Mouse (Mus musculus) embryonic facial prominence, embryonic 14.5 days (tissue): Measurements from ENCODE around the gene Arhgef25. TPM values are rescaled to one million over a fixed set of nuclear protein-coding genes. Genes with fewer than 3 reads are reported as not detected.

Experiments used
- ATAC-seq: fragments of 200-750 bp; cut with Nextera tagmentation; 2 replicates; pipeline ENCODE4 v1.8.0; 2017; ENCODE audit warnings: low read depth, moderate number of reproducible peaks, moderate TSS enrichment
- DNase-seq: peaks from one replicate; pipeline ENCODE4 v3.0.0-alpha.2; 2015; ENCODE audit warnings: low spot score
- H3K27ac ChIP-seq: fragments of 300-500 bp; sonication (generic); replicated peaks from 2 replicates; pipeline ENCODE4 v1.5.1; 2014; ENCODE audit warnings: low read depth, mild to moderate bottlenecking, low read length, moderate library complexity
- H3K27me3 ChIP-seq: fragments of 300-500 bp; sonication (generic); replicated peaks from 2 replicates; pipeline ENCODE4 v1.6.1; 2014; ENCODE audit warnings: low read length; ENCODE audit not compliant: control insufficient read depth, insufficient read depth
- H3K36me3 ChIP-seq: fragments of 300-500 bp; sonication (generic); 2 replicates; pipeline ENCODE4 v1.6.1; 2014; ENCODE audit warnings: low read length, mixed read lengths; ENCODE audit not compliant: control insufficient read depth, insufficient read depth
- H3K4me1 ChIP-seq: fragments of 300-500 bp; sonication (generic); 2 replicates; pipeline ENCODE4 v1.6.1; 2014; ENCODE audit warnings: antibody characterized with exemption, low read length; ENCODE audit not compliant: control insufficient read depth, insufficient read depth
- H3K4me2 ChIP-seq: fragments of 300-500 bp; sonication (generic); 2 replicates; pipeline ENCODE4 v1.6.1; 2014; ENCODE audit warnings: low read depth, mild to moderate bottlenecking, low read length, moderate library complexity, mixed read lengths
- H3K4me3 ChIP-seq: fragments of 300-500 bp; sonication (generic); 2 replicates; pipeline ENCODE4 v1.5.1; 2014; ENCODE audit warnings: low read depth, mild to moderate bottlenecking, low read length
- H3K9ac ChIP-seq: fragments of 300-500 bp; sonication (generic); 2 replicates; pipeline ENCODE4 v1.6.1; 2014; ENCODE audit warnings: low read depth, mild to moderate bottlenecking, low read length, moderate library complexity, mixed read lengths
- H3K9me3 ChIP-seq: fragments of 300-500 bp; sonication (generic); 2 replicates; pipeline ENCODE4 v1.6.1; 2016; ENCODE audit warnings: low read length; ENCODE audit not compliant: control insufficient read depth
- WGBS: fragments of 180-500 bp; shearing (Covaris S2); extraction: QIAGEN DNeasy Blood & Tissue Kit; methylation state at CpG from one replicate; pipeline ENCODE4 v1.1.7; 2014; 5-methylcytosine and 5-hydroxymethylcytosine counted together
- polyA plus RNA-seq: library from polyadenylated mRNA; unstranded; fragments of >200 nt; fragmentation: Nextera tagmentation; extraction: Ambion mirVana; gene quantifications from 2 replicates; pipeline ENCODE4 v1.2.1, GENCODE M21; 2014

Gene Arhgef25
- polyA plus RNA-seq, 1 experiment from 2014 or later: 76.7 TPM

DNA sequence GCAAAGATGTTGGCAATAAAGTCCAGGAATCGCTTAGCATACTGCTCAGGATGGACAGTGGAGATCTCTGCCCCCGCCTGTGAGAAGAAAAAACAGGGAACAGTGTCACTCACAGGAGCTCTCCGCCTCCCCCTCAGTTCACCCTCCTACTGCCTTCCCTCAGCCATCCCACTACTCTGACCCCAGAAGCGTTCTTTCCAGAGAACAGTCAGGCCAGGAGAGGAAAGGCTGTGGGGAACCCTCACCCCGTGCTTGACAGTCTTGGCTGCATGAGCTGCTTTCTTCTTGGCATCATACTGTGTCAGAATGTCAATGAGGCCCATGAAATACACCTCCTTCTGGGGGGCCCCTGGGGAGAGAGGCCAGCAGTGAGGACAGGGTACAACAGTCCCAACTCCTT lies 9.2 kb upstream of the Arhgef25 start:
- DNase-seq: no peak
- no peak overlapping the region for H3K9ac ChIP-seq
- 79% methylated on average over 5 of the region's 5 CpGs for WGBS
- H3K9me3 ChIP-seq: no peaks in the 10 kb centered on the region
- H3K27ac ChIP-seq: no peak overlapping the region
- H3K4me1 ChIP-seq: peaks cover 14% of the 10 kb centered on the region
- H3K4me2 ChIP-seq: no peak overlapping the region
- H3K4me3 ChIP-seq: no peak overlapping the region
- ATAC-seq: no peak
- no peaks in the 10 kb centered on the region for H3K27me3 ChIP-seq
- peaks cover 45% of the 10 kb centered on the region for H3K36me3 ChIP-seq

DNA sequence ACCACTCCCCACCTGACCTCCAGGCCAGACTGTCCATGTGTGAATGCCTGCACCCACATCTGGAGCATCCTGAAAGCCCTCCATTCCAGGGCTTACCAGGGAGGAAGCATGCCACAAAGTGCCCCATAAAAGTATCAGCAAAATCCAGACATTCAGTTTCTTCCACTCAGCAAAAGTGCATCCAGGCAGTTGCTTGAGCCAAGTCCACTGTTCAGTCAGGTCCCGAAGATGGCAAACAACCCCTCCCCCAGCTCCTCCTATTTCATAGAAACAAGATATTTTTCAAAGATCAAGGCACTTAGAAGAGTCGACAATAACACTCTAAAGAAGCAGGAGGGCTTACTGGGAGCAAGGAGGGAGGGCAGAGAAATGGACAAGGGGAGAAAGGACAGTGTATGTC lies 8.6 kb upstream of the Arhgef25 start:
- Histone ChIP-seq H3K9me3 (no peaks in the 10 kb centered on the region), H3K27me3 (no peaks in the 10 kb centered on the region), H3K4me3 (no peak overlapping the region), H3K36me3 (peaks cover 40% of the 10 kb centered on the region; the same call in 1 of the 2 replicates), H3K27ac (no peak overlapping the region), H3K4me1 (peaks cover 14% of the 10 kb centered on the region), H3K9ac (no peak overlapping the region), H3K4me2 (no peak overlapping the region)
- DNase-seq (no peak), ATAC-seq (no peak)
- 55% methylated on average over 2 of the region's 2 CpGs for WGBS

DNA sequence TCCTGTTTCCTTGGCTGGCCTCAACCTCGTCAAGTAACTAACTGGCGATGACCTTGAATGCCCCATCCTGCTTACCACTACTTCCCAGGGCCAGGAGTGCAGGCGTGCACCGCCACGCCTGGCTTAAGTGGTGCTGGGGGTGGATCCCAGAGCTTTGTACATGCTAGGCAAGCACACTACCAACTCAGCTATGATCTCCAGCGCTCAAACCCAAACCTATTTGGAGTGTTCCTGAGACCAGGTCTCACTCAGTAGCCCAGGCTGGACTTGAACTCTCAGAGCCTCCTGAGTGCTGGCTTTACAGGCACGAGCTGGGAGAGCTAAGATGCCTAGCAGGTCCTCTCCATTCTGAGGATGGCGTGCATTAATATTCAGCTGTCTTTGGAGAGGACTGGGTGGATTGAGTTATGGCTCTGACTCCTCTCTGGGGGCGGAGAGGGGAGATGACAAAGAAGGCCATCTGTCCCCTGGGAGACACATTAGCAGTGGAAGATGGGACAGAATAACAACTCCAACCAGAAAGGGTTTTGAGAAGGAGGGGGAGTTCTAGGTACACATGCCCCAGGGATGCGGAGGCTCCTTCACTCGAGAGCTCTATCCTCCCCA lies 7.7 kb upstream of the Arhgef25 start:
- H3K36me3 ChIP-seq: peaks cover 41% of the 10 kb centered on the region; the same call in 1 of the 2 replicates
- ATAC-seq (no peak), DNase-seq (no peak)
- no peak overlapping the region for H3K27ac ChIP-seq
- peaks cover 14% of the 10 kb centered on the region for H3K4me1 ChIP-seq
- no peak overlapping the region for H3K4me3 ChIP-seq
- no peaks in the 10 kb centered on the region for H3K9me3 ChIP-seq
- no peak overlapping the region for H3K9ac ChIP-seq
- WGBS: 85% methylated on average over 11 of the region's 11 CpGs
- no peaks in the 10 kb centered on the region for H3K27me3 ChIP-seq
- no peak overlapping the region for H3K4me2 ChIP-seq

DNA sequence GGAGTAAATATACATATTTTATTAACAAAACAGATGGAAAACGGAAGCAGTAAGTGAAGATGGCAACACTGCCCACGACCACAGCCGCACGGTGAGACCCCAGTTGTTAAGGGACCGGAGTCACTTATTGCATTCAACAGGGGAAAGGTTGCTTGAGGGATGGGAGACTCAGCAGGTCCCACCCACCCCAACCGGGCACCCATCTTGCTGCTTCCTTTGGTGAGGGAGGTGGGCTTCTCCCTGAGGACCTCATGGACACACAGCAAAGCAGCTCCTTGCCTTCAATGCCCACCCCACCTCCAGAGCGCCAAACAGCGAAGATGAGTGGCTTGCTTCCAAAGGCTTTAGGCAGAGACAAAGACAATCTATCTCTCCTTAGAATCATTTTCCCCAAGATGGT lies 7.2 kb upstream of the Arhgef25 start:
- Histone ChIP-seq H3K4me3 (no peak overlapping the region), H3K9ac (no peak overlapping the region), H3K27me3 (no peaks in the 10 kb centered on the region), H3K36me3 (peaks cover 41% of the 10 kb centered on the region; the same call in 1 of the 2 replicates), H3K4me2 (no peak overlapping the region), H3K9me3 (no peaks in the 10 kb centered on the region), H3K27ac (peak overlapping the region; percentile 96; the same call in 1 of the 2 replicates), H3K4me1 (peaks cover 14% of the 10 kb centered on the region)
- ATAC-seq (no peak), DNase-seq (no peak)
- WGBS: 84% methylated on average over 8 of the region's 8 CpGs

DNA sequence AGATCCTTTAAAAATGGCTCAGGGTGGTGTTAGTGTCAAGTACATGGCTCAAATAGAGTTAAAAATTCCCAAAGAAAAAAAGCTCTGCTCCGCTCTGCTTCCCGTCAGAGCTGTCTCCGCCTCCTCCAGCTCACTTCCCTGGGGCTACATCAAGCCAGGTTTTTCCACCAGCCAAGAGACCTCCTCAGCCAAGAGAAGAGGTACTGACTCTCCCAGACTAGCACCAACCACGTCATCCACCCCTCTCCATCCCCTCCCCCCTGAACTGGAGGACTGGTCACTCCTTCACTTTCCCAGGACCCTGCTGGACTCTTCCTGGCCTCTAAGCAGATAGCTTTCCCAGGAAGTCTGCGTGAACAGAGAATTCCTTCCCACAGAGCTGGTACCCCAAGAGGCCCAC lies 6.5 kb upstream of the Arhgef25 start:
- DNase-seq (peak; percentile 93), ATAC-seq (peak; percentile 85)
- H3K9me3 ChIP-seq: no peaks in the 10 kb centered on the region
- H3K27ac ChIP-seq: peak overlapping the region; percentile 96
- peaks cover 19% of the 10 kb centered on the region for H3K4me1 ChIP-seq
- peak overlapping the region; percentile 76 for H3K4me3 ChIP-seq
- H3K27me3 ChIP-seq: no peaks in the 10 kb centered on the region
- peaks cover 40% of the 10 kb centered on the region for H3K36me3 ChIP-seq
- WGBS: 2% methylated on average over 5 of the region's 5 CpGs
- H3K4me2 ChIP-seq: peak overlapping the region; percentile 72
- H3K9ac ChIP-seq: peak overlapping the region; percentile 97

DNA sequence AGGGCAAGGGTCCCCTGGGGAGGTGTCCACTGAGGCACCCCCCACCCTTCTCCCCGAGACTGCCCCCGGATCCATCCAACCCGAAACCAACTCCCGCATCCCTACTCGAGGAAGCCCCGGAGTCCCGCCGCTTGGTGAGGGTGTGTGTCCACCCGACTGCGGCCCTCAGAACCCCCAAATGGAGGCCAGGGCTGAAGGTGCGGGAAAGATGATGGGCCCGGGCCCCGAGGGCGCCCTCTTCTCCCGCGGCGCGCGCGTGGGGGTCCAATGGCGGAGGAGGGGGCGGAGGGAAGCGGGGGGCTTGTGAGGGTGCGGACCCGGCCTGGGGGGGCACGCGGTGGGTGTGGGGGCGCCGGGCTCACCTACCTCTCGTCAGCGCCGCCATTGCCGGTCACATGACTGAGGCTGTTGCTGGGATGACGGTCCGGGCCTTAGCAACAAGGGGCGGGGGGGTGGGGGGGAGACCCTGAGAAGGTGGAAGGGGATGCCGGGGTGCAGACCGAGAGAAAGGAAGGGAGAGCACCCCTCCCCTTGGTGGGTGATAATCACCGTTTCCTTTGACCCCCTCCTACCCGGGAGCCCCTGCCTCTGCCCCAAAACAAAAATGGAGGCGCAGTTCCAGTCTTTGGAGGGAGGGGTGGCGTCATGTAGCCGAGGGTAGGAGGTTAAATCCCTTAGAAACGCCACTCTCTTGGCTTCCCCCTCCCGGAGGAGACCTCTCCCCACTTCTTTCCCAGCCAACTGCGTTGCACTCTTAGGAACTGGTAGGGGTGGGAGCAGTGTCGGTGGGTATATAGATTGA lies 5.6 kb upstream of the Arhgef25 start, which contains the start of gene Dtx3:
Dtx3 (minus strand) TSS at position 401 of the 802 bp plus-strand sequence.
- Histone ChIP-seq H3K4me3 (peak within 1 kb of the TSS; percentile 76), H3K9me3 (no peaks in the 10 kb centered on the region), H3K9ac (peak within 1 kb of the TSS; percentile 97), H3K4me2 (peak within 1 kb of the TSS; percentile 72), H3K27ac (peak within 1 kb of the TSS; percentile 96), H3K4me1 (peaks cover 27% of the 10 kb centered on the region), H3K36me3 (peaks cover 46% of the 10 kb centered on the region), H3K27me3 (no peaks in the 10 kb centered on the region)
- peak; percentile 59 for ATAC-seq
- under 1% methylated on average over 24 of the region's 47 CpGs for whole genome bisulfite sequencing
- DNase-seq: peak; percentile 68

DNA sequence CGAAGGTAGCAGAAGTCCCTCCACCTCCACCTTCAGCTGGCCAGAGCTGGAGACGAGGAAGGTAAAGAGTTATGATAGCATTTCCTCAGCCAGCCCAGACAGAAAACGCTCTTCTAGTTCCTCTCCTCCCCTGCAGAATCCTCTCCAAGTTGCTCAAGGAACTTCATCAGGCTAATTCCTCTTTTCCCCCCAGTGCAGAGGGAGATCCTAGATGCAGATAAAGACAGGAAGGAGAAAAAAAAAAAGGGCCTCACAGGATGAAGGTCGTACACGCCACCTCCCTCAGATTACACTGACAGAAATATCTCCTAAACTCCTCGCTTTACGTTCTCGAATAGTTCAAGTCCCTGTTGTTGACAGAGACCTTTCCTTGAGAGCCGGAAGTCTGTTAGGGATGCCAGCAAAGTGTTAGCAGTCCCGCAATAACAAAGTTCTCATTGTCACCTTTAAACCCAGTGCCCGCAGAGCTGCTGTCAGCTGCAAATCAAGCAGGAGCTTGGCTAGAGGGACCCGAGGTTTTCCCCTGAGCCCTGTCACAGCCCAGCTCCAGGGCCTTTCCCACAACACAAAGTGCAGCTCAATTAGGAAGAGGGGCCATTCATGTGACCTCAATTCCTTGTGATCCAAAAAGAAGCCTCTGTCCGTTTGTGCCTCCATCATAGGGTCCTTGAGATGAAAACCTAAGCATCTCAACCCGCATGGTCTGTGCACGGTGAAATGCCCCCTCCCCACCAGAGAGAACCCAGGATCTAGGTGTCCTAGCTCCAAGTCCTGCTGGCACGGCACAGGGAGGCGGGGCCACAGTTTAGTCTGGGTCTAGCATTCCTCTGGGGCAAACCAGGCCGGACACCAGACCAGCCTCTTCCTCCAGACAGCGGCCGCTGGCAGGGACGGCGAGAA lies 4.8 kb upstream of the Arhgef25 start:
- peak overlapping the region; percentile 96 for H3K27ac ChIP-seq
- H3K4me3 ChIP-seq: peak overlapping the region; percentile 76
- peaks cover 29% of the 10 kb centered on the region for H3K4me1 ChIP-seq
- WGBS: 8% methylated on average over 22 of the region's 22 CpGs
- DNase-seq (peak; percentile 56), ATAC-seq (no peak)
- H3K9ac ChIP-seq: peak overlapping the region; percentile 97
- H3K36me3 ChIP-seq: peaks cover 46% of the 10 kb centered on the region
- no peaks in the 10 kb centered on the region for H3K27me3 ChIP-seq
- no peaks in the 10 kb centered on the region for H3K9me3 ChIP-seq
- H3K4me2 ChIP-seq: peak overlapping the region; percentile 72

DNA sequence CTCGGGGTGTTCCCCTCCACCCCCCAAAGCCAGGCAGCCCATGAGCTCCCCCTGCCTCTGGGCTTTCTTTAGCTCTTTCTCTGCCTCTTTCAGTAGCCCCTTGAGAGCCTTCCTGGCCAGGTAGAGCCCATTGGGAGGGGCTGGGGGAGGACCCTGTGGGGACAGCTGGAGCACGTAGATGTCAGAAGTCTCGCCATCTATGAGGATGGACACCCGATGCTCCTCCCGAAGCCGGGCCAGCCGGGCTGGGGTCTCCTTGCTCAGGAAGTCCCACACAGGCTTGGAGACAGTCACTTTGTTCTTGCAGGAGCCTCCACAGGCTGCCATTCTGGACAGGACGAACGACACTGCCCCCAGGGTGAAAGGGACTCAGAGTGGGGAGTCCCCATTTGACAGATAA lies 3.1 kb upstream of the Arhgef25 start:
- no peak overlapping the region for H3K4me3 ChIP-seq
- no peak overlapping the region for H3K27ac ChIP-seq
- H3K9me3 ChIP-seq: no peaks in the 10 kb centered on the region
- H3K27me3 ChIP-seq: no peaks in the 10 kb centered on the region
- WGBS: 73% methylated on average over 9 of the region's 9 CpGs
- ATAC-seq (no peak), DNase-seq (no peak)
- H3K4me2 ChIP-seq: 0 out of 2 replicates have a peak overlapping the region, but pooled peaks have one; percentile 18
- no peak overlapping the region for H3K9ac ChIP-seq
- peaks cover 29% of the 10 kb centered on the region for H3K4me1 ChIP-seq
- H3K36me3 ChIP-seq: peaks cover 31% of the 10 kb centered on the region
